Mouse (Mus musculus): Measurements from ENCODE around the gene Ank3.

Ank3 gene

GRCm38 (mm10) chr10:69385136-69385535, 13.4 kb upstream of the Ank3 start:
- CTCF ChIA-PET, result no interaction called here
- POLR2A ChIA-PET, result no interaction called here

GRCm38 (mm10) chr10:69386767-69387166, 11.8 kb upstream of the Ank3 start:
- ChIA-PET POLR2A (interaction anchor here in 1 of 4 experiments (1.4 kb wide), 1 partner anchor 34 kb away, joined by 5 read pairs; the partner anchor contains the start of gene Cdk1), CTCF (interaction anchor here in 1 of 4 experiments (0.7 kb wide), 1 partner anchor 1033 kb away, joined by 21 read pairs; no protein-coding TSS in a partner anchor)

- ChIA-PET POLR2A (interaction anchor here in 2 of 4 experiments (1.0 to 1.5 kb wide), 3 partner anchors 9 to 37 kb away, joined by 3 to 6 read pairs (median 4); partner anchors contain the start of genes Cdk1 (in 2 of the 2) and Ank3 (in 1 of the 2)), CTCF (interaction anchor here in 1 of 4 experiments (1.0 kb wide), 1 partner anchor 10 kb away, joined by 3 read pairs; no protein-coding TSS in a partner anchor)
Measured at GRCm38 (mm10) chr10:69389511-69389910, 9.1 kb upstream of the Ank3 start.

GRCm38 (mm10) chr10:69398197-69398762, 293 bp upstream of the Ank3 start:
- ChIA-PET POLR2A (interaction anchor here in 1 of 4 experiments (0.6 to 1.7 kb wide), 3 partner anchors 9 to 208 kb away, joined by 3 to 7 read pairs (median 6); partner anchors contain the start of gene Cdk1), CTCF (interaction anchor here in 2 of 4 experiments (1.2 to 1.6 kb wide), 3 partner anchors 24 to 91 kb away, joined by 4 to 6 read pairs (median 5); no protein-coding TSS in a partner anchor)

GRCm38 (mm10) chr10:69399814-69400385, 1.3 kb downstream of the Ank3 start:
- ChIA-PET CTCF (interaction anchor here in 3 of 4 experiments (0.5 to 1.6 kb wide), 6 partner anchors 10 to 381 kb away, joined by 3 to 6 read pairs (median 3); no protein-coding TSS in a partner anchor), POLR2A (interaction anchor here in 2 of 4 experiments (0.6 to 1.4 kb wide), 5 partner anchors 47 to 175 kb away, joined by 3 to 8 read pairs (median 3); partner anchors contain the start of gene Cdk1 (in 2 of the 2))

GRCm38 (mm10) chr10:69405431-69405830, 6.9 kb downstream of the Ank3 start:
- POLR2A ChIA-PET, result interaction anchor here in 1 of 4 experiments (1.3 kb wide), 1 partner anchor 17 kb away, joined by 3 read pairs; no protein-coding TSS in a partner anchor
- CTCF ChIA-PET, result no interaction called here

- ChIA-PET POLR2A (no interaction called here), CTCF (interaction anchor here in 3 of 4 experiments (0.6 to 1.3 kb wide), 4 partner anchors 38 to 581 kb away, joined by 3 read pairs; no protein-coding TSS in a partner anchor)
Measured at GRCm38 (mm10) chr10:69414888-69415287, 16.3 kb downstream of the Ank3 start.

- CTCF ChIA-PET, result interaction anchor here in 1 of 4 experiments (0.5 kb wide), 1 partner anchor 56 kb away, joined by 6 read pairs; no protein-coding TSS in a partner anchor
- POLR2A ChIA-PET, result interaction anchor here in 2 of 4 experiments (0.5 to 0.9 kb wide), 2 partner anchors 246 to 611 kb away, joined by 3 read pairs; no protein-coding TSS in a partner anchor
Measured at GRCm38 (mm10) chr10:69418716-69419115, 20.1 kb downstream of the Ank3 start.

- POLR2A ChIA-PET, result interaction anchor here in 1 of 4 experiments (0.6 kb wide), 1 partner anchor 429 kb away, joined by 4 read pairs; no protein-coding TSS in a partner anchor
- CTCF ChIA-PET, result interaction anchor here in 1 of 4 experiments (0.6 to 0.7 kb wide), 2 partner anchors 24 to 47 kb away, joined by 3 to 6 read pairs; no protein-coding TSS in a partner anchor
Measured at GRCm38 (mm10) chr10:69420306-69420705, 21.7 kb downstream of the Ank3 start.

GRCm38 (mm10) chr10:69424051-69424450, 25.5 kb downstream of the Ank3 start:
- POLR2A ChIA-PET, result interaction anchor here in 2 of 4 experiments (0.6 to 1.1 kb wide), 4 partner anchors 9 to 230 kb away, joined by 3 read pairs; no protein-coding TSS in a partner anchor
- CTCF ChIA-PET, result interaction anchor here in 1 of 4 experiments (0.5 to 0.8 kb wide), 2 partner anchors 28 to 94 kb away, joined by 7 to 12 read pairs; no protein-coding TSS in a partner anchor

GRCm38 (mm10) chr10:69430138-69430537, 31.6 kb downstream of the Ank3 start:
- POLR2A ChIA-PET, result no interaction called here
- CTCF ChIA-PET, result interaction anchor here in 1 of 4 experiments (0.7 kb wide), 1 partner anchor 24 kb away, joined by 3 read pairs; no protein-coding TSS in a partner anchor

- ChIA-PET POLR2A (no interaction called here), CTCF (no interaction called here)
Measured at GRCm38 (mm10) chr10:69431101-69431500, 32.5 kb downstream of the Ank3 start.

- ChIA-PET POLR2A (no interaction called here), CTCF (interaction anchor here in 1 of 4 experiments (0.5 kb wide), 1 partner anchor 430 kb away, joined by 4 read pairs; no protein-coding TSS in a partner anchor)
Measured at GRCm38 (mm10) chr10:69435213-69435612, 36.6 kb downstream of the Ank3 start.

- ChIA-PET CTCF (no interaction called here), POLR2A (no interaction called here)
Measured at GRCm38 (mm10) chr10:69439449-69439848, 40.9 kb downstream of the Ank3 start.

- POLR2A ChIA-PET, result no interaction called here
- CTCF ChIA-PET, result no interaction called here
Measured at GRCm38 (mm10) chr10:69444546-69444945, 46.0 kb downstream of the Ank3 start.

GRCm38 (mm10) chr10:69445951-69446350, 47.4 kb downstream of the Ank3 start:
- ChIA-PET CTCF (no interaction called here), POLR2A (no interaction called here)

- ChIA-PET POLR2A (no interaction called here), CTCF (no interaction called here)
Measured at GRCm38 (mm10) chr10:69446566-69446965, 48.0 kb downstream of the Ank3 start.

- CTCF ChIA-PET, result no interaction called here
- POLR2A ChIA-PET, result no interaction called here
Measured at GRCm38 (mm10) chr10:69447308-69447707, 48.7 kb downstream of the Ank3 start.

GRCm38 (mm10) chr10:69448174-69448573, 49.6 kb downstream of the Ank3 start:
- POLR2A ChIA-PET, result interaction anchor here in 1 of 4 experiments (0.6 kb wide), 1 partner anchor 775 kb away, joined by 7 read pairs; no protein-coding TSS in a partner anchor
- CTCF ChIA-PET, result interaction anchor here in 1 of 4 experiments (1.2 kb wide), 1 partner anchor 74 kb away, joined by 3 read pairs; no protein-coding TSS in a partner anchor
